Mouse (Mus musculus) midbrain, postnatal 0 days (tissue): ENCODE measurements around the gene Hoxd1. TPM values are rescaled to one million over a fixed set of nuclear protein-coding genes. Genes with fewer than 3 reads are reported as not detected.

ENCODE experiments used
- ATAC-seq: fragments of 200-750 bp; cut with Nextera tagmentation; 2 replicates; pipeline ENCODE4 v1.8.0; 2017; ENCODE audit warnings: moderate number of reproducible peaks, mild to moderate bottlenecking, moderate TSS enrichment, moderate library complexity; ENCODE audit not compliant: low FRiP score
- DNase-seq: peaks from one replicate; pipeline ENCODE4 v3.0.0-alpha.2; 2015; ENCODE audit warnings: low spot score
- H3K27ac ChIP-seq: fragments of 300-500 bp; sonication (generic); 2 replicates; pipeline ENCODE4 v1.5.1; 2014; ENCODE audit warnings: low read depth, mild to moderate bottlenecking, low read length, mixed read lengths
- H3K27me3 ChIP-seq: fragments of 300-500 bp; sonication (generic); 2 replicates; pipeline ENCODE4 v1.6.1; 2014; ENCODE audit warnings: low read length, control low read depth, mixed read lengths; ENCODE audit not compliant: insufficient read depth
- H3K36me3 ChIP-seq: fragments of 300-500 bp; sonication (generic); 2 replicates; pipeline ENCODE4 v1.6.1; 2014; ENCODE audit warnings: low read length, control low read depth, mixed read lengths; ENCODE audit not compliant: insufficient read depth
- H3K4me1 ChIP-seq: fragments of 300-500 bp; sonication (generic); 2 replicates; pipeline ENCODE4 v1.6.1; 2014; ENCODE audit warnings: mild to moderate bottlenecking, control low read depth, antibody characterized with exemption, low read length, mixed read lengths; ENCODE audit not compliant: insufficient read depth
- H3K4me2 ChIP-seq: fragments of 300-500 bp; sonication (generic); 2 replicates; pipeline ENCODE4 v1.6.1; 2014; ENCODE audit warnings: low read depth, mild to moderate bottlenecking, low read length, mixed read lengths; ENCODE audit not compliant: poor library complexity, severe bottlenecking
- H3K4me3 ChIP-seq: fragments of 300-500 bp; sonication (generic); 2 replicates; pipeline ENCODE4 v1.5.1; 2014; ENCODE audit warnings: low read depth, mild to moderate bottlenecking, low read length, moderate library complexity
- H3K9ac ChIP-seq: fragments of 300-500 bp; sonication (generic); replicated peaks from 2 replicates; pipeline ENCODE4 v1.6.1; 2014; ENCODE audit warnings: mild to moderate bottlenecking, low read length, moderate library complexity, mixed read lengths; ENCODE audit not compliant: poor library complexity, severe bottlenecking
- H3K9me3 ChIP-seq: fragments of 300-500 bp; sonication (generic); 2 replicates; pipeline ENCODE4 v1.6.1; 2016; ENCODE audit warnings: low read length, control low read depth
- CTCF ChIP-seq: IDR thresholded peaks from 2 replicates; pipeline ENCODE4 v1.5.1; 2016; ENCODE audit warnings: antibody characterized with exemption, mild to moderate bottlenecking
- WGBS: fragments of 180-500 bp; shearing (Covaris S2); extraction: QIAGEN DNeasy Blood & Tissue Kit; methylation state at CpG from one replicate; pipeline ENCODE4 v1.1.7; 2014; 5-methylcytosine and 5-hydroxymethylcytosine counted together
- microRNA counts: library from miRNA; unstranded; fragments of <30 nt; microRNA quantifications from one replicate; lab custom pipeline; 2015
- microRNA-seq: library from miRNA; unstranded; fragments of <30 nt; microRNA quantifications from one replicate; pipeline ENCODE4, GENCODE M21; 2016; ENCODE audit warnings: borderline number of aligned reads
- polyA plus RNA-seq: library from polyadenylated mRNA; unstranded; fragments of >200 nt; fragmentation: Nextera tagmentation; extraction: Ambion mirVana; gene quantifications from 2 replicates; pipeline ENCODE4 v1.2.1, GENCODE M21; 2015
- total RNA-seq: library from RNA; depleted of rRNA; stranded (reverse); fragments of >200 nt; gene quantifications from 2 replicates; pipeline ENCODE4 v1.2.3, GENCODE M21; 2014; rRNA removed

The Hoxd1 gene
- total and polyA plus RNA-seq, 2 experiments from 2014 or later: not detected

GRCm38 (mm10) chr2:74795531-74795930 lies 32.8 kb downstream of the Hoxd1 start:
- peak; percentile 30 for DNase-seq
- WGBS: 55% methylated on average over 7 of the region's 7 CpGs
- no peak for TF ChIP-seq CTCF
- H3K9me3 ChIP-seq: no peaks in the 10 kb centered on the region
- H3K36me3 ChIP-seq: no peaks in the 10 kb centered on the region
- no peak overlapping the region for H3K9ac ChIP-seq
- H3K4me3 ChIP-seq: no peak overlapping the region
- no peak for ATAC-seq
- H3K27me3 ChIP-seq: no peaks in the 10 kb centered on the region
- H3K27ac ChIP-seq: no peak overlapping the region
- H3K4me1 ChIP-seq: no peaks in the 10 kb centered on the region
- no peak overlapping the region for H3K4me2 ChIP-seq

GRCm38 (mm10) chr2:74808431-74808830 lies 45.7 kb downstream of the Hoxd1 start:
- TF ChIP-seq CTCF: no peak
- no peaks in the 10 kb centered on the region for H3K36me3 ChIP-seq
- ATAC-seq (no peak), DNase-seq (no peak)
- 79% methylated on average over 5 of the region's 5 CpGs for WGBS
- no peaks in the 10 kb centered on the region for H3K4me1 ChIP-seq
- H3K9me3 ChIP-seq: no peaks in the 10 kb centered on the region
- H3K27ac ChIP-seq: no peak overlapping the region
- no peak overlapping the region for H3K9ac ChIP-seq
- H3K27me3 ChIP-seq: no peaks in the 10 kb centered on the region
- no peak overlapping the region for H3K4me2 ChIP-seq
- no peak overlapping the region for H3K4me3 ChIP-seq

MicroRNAs within 50 kb of the gene (microRNA counts, 519-probe panel; counts per million panel counts)
- 528 counts per million, percentile 58 among the panel's probes with 10 or more counts for microRNA mmu-miR-10b (lab: Ali Mortazavi, UCI)

Small RNA genes lying within 50 kb of the gene (microRNA-seq; reads per million reads assigned to microRNA genes)
- gene Mir10b: 436 reads per million, percentile 63 among the genes with 10 or more reads in this experiment

Other genes with a start within 250 kb of the Hoxd1 start
- gene Lnpk, start 183.5 kb upstream of the Hoxd1 start, total RNA-seq: 54.6 and 76.0 TPM in 2 replicates
- gene Lnpk, start 183.5 kb upstream of the Hoxd1 start, polyA plus RNA-seq: 35.2 and 40.2 TPM in 2 replicates
- 4.2 and 6.4 TPM in 2 replicates for gene Evx2, start 103.4 kb upstream of the Hoxd1 start, total RNA-seq
- 0.33 and 0.42 TPM in 2 replicates for gene Evx2, start 103.4 kb upstream of the Hoxd1 start, polyA plus RNA-seq
- 0.19 TPM in 1 of 2 replicates, not detected in the other for gene Hoxd13, start 94.7 kb upstream of the Hoxd1 start, total RNA-seq
- gene Hoxd13, start 94.7 kb upstream of the Hoxd1 start, polyA plus RNA-seq: not detected in 2 replicates
- gene Hoxd12, start 88.0 kb upstream of the Hoxd1 start, total RNA-seq: not detected in 2 replicates
- gene Hoxd12, start 88.0 kb upstream of the Hoxd1 start, polyA plus RNA-seq: not detected in 2 replicates
- not detected in 2 replicates for gene Hoxd11, start 83.4 kb upstream of the Hoxd1 start, total RNA-seq
- not detected in 2 replicates for gene Hoxd11, start 83.4 kb upstream of the Hoxd1 start, polyA plus RNA-seq
- 0.22 TPM in 1 of 2 replicates, not detected in the other for gene Hoxd10, start 71.1 kb upstream of the Hoxd1 start, total RNA-seq
- not detected in 2 replicates for gene Hoxd10, start 71.1 kb upstream of the Hoxd1 start, polyA plus RNA-seq
- not detected in 2 replicates for gene Hoxd9, start 65.3 kb upstream of the Hoxd1 start, total RNA-seq
- gene Hoxd9, start 65.3 kb upstream of the Hoxd1 start, polyA plus RNA-seq: not detected in 2 replicates
- gene Hoxd8, start 58.4 kb upstream of the Hoxd1 start, total RNA-seq: 0.05 TPM in 1 of 2 replicates, not detected in the other
- not detected in 2 replicates for gene Hoxd8, start 58.4 kb upstream of the Hoxd1 start, polyA plus RNA-seq
- gene Hoxd3, start 51.1 kb upstream of the Hoxd1 start, total RNA-seq: 11.6 TPM in 1 of 2 replicates, not detected in the other
- gene Hoxd3, start 51.1 kb upstream of the Hoxd1 start, polyA plus RNA-seq: not detected in 2 replicates
- gene Hoxd4, start 51.1 kb upstream of the Hoxd1 start, total RNA-seq: 1.2 TPM in 1 of 2 replicates, not detected in the other
- gene Hoxd4, start 51.1 kb upstream of the Hoxd1 start, polyA plus RNA-seq: not detected in 2 replicates
- gene Gm28230, start 36.3 kb upstream of the Hoxd1 start, total RNA-seq: not detected in 2 replicates
- gene Gm28230, start 36.3 kb upstream of the Hoxd1 start, polyA plus RNA-seq: not detected in 2 replicates
- gene Mtx2, start 62.8 kb downstream of the Hoxd1 start, total RNA-seq: 114 and 125 TPM in 2 replicates
- gene Mtx2, start 62.8 kb downstream of the Hoxd1 start, polyA plus RNA-seq: 146 and 151 TPM in 2 replicates